Mouse (Mus musculus) retina, postnatal 1 day (tissue): ENCODE data around the gene Lrrc7.
"Not testable (repeated sequence)": the region's sequence is repeated elsewhere in the genome, so short reads cannot be mapped to it uniquely, and the experiment has no call there.

Experiments used
- DNase-seq: peaks from one replicate; pipeline ENCODE4 v3.0.0-alpha.2; 2012

The Lrrc7 gene

GRCm38 (mm10) chr3:158164452-158164851, 397.6 kb downstream of the Lrrc7 start:
- no peak for DNase-seq

DNA sequence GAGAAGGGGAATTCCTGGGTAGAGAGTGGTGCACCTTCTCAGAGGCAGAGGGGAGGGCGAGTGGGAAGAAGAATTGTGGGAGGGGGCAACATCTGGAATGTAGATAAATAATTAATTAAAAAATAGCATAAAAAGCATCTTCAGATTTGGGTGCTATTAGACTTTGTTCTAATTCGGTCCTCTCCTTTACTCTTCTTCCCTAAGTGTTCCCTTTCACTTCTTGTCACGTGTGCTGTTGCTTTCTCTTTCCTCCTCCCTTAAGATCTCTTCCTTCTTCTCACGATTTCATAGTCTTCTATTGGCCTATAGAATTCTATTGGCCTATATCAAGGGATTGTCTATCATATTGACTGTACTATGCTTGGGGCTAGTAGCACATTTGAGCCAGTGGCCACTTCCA, 398.9 kb downstream of the Lrrc7 start:
- no peak for DNase-seq

DNA sequence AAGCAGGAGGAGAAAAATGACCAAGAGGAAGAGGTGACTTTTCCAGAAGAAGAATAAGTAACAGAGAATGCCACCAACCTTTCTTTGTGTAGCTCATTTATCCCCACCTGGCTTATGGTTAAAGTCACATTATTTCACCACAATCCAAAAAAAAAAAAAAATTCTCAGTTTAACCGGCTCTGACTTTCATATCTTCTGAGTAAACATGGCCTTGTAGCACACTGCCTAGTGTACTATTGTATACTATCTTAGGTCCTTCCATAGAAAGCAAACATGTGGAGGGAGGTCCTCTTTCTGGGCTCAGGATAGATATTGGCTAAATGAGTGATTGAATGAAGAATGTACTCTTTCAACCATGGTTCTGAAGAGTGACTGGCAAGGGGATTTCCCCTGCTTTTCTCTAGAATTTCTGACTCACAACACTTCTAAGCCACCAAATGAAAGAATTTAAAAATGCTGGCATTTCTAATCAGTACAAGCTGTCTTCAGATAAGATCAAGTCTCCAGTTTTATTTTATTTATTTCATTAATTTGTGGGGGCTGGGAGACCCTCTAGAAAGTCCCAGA, 400.0 kb downstream of the Lrrc7 start:
- no peak for DNase-seq

GRCm38 (mm10) chr3:158155515-158156286, 406.3 kb downstream of the Lrrc7 start:
- DNase-seq: no peak

DNA sequence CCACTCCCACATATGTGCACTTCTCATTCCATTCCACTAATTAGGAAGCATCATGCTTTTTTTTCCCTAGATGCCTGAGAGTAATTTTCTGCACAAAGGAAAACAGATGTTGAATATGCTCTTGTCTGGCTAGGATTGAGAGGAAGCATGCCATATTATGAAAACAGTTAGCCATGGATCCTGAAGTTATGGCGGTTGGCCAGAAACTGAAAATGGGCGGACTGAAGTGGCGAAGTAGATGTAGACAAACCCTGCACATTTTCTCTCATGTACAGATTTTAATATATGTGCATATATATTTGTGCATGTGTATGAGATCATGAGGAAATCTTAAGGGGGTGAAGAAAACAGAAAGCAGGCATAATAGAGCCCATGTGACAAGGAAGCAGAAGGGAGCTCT, 407.9 kb downstream of the Lrrc7 start:
- no peak for DNase-seq

GRCm38 (mm10) chr3:158148998-158149397, 413.0 kb downstream of the Lrrc7 start:
- DNase-seq: no peak

DNA sequence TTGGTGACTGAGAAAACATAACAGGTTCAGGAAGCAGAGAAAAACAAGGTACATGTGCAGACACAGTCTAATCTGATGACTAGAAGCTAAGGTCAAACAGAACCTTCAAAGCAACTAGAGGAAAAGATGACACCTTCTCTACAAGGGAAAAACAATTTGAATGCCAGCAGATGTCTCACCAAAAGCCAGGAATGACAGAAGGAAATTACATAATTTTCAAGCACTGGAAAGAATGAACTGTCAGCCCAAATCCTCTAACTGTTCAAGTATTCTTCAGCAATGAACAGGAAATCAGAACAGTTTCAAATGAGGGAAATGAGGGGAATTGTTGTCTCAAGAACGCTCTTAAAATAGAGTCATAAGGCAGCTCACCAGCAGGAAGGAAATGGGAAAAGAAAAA, 421.4 kb downstream of the Lrrc7 start:
- no peak for DNase-seq

- DNase-seq: no peak
Measured at GRCm38 (mm10) chr3:158137796-158138195, 424.2 kb downstream of the Lrrc7 start.

DNA sequence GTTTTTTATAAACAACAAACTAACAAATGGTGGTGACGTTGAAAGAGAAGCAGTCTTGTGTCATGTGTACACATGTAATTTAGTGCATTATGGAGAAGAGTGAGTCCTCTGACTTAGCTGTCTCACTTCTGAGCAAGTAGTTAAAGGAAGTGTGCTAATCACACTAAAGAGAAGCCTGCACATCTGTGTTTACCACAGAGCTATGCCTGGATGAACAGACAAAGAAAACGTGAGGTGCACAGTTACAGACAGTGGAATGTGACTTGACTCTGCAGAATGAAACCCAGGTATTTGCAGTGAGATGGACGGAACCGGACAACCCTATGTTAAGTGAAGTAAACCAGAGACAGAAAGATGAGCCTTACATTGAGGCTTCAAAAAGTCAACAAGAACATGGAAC, 430.3 kb downstream of the Lrrc7 start:
- DNase-seq: no peak

DNA sequence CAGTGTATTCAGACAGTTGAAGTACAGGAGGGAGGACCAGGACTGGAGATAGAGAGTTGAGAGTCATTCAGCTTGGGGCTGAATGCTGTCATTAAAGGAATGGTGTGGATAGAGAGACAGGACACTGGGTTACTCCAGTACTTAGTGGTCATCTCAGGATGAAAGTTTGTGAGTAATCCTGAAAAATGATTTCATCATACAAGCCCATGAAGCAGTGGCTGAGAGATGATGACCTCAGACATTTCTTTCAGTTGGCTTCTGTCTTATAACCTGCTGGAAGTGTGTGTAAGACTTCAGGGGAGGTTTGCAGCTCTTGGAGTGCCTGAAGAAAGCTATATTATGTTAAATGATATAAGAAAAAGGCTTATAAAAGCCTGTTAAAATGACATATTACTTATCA, 430.8 kb downstream of the Lrrc7 start:
- DNase-seq: no peak

DNA sequence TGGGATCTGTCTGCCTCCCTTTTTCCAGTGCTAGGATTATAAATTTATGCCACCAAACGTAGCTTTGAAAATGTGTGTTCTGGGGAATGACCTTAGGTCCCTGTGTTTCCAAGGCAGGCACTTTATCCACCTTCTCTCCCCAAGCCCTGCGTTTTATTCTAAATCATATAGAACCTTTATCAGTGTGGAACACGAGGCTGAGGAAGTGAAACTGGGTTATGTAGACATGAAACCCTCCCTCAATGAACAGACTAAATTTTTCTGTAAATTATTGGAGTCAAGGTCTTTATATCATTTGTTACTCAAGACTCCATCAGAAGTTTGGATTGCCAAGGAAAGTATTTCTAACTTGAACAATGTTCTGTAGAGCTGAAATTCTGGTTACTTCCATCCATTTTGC, 439.1 kb downstream of the Lrrc7 start:
- no peak for DNase-seq

DNA sequence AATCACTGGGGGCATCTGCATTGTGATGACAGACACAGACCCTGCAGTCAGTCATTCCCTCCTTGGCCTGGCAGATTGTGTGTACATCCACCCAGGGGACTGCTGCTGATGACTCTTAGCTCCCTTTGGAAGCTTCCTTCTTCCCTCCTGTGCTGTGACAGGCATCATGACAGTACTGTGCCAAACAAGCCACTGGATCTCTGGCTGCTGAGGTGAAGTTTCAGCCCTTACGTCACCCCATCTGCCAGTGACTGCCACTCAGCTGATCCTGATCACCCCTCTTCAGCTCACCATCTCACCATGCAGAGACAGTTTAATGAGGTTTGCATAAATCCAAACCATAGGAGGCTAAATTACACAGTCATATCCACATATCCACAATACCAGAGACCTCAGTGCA, 456.8 kb downstream of the Lrrc7 start:
- no peak for DNase-seq

- no peak for DNase-seq
Measured at GRCm38 (mm10) chr3:158103467-158103866, 458.6 kb downstream of the Lrrc7 start.

GRCm38 (mm10) chr3:158102530-158102929, 459.5 kb downstream of the Lrrc7 start:
- DNase-seq: not testable (repeated sequence)

GRCm38 (mm10) chr3:158102043-158102442, 460.0 kb downstream of the Lrrc7 start:
- not testable (repeated sequence) for DNase-seq

DNA sequence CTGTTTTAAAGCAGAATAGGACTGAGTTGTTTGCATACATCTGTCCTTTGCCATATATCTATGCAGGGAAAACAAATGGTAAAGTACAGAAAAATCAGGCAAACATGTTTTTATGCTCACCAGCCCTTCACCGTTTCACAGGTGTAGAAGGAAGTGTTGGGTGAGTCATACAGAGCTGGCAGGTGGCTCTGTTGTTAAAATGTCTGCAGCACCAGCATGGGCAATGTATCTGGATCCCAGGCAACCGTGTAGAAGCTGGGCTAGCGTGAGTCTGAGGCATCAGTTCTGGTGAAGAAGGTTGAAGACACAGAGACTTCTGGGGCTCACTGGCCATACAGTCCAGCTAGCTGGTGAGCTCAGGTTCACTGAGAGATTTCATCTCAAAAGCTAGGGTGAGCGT, 468.1 kb downstream of the Lrrc7 start:
- DNase-seq: no peak

DNA sequence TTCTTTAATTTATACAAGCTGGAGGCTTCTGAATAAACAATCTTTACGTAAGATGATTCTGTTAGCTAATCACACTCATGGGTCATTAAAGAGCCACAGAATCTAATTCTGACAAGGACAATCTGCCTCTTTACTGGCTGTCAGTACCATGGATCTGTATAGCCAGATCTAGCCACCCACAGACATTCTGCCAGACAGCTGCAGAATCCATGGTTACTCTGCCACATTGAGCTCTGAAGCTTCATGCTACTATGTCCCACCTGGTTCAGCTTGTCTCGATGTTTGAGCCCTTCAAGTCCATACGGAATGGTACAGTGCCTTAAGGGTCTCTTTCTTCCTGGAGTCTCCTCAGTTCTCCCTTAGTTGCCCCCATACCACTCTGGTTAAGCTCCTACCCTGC, 470.4 kb downstream of the Lrrc7 start:
- no peak for DNase-seq

DNA sequence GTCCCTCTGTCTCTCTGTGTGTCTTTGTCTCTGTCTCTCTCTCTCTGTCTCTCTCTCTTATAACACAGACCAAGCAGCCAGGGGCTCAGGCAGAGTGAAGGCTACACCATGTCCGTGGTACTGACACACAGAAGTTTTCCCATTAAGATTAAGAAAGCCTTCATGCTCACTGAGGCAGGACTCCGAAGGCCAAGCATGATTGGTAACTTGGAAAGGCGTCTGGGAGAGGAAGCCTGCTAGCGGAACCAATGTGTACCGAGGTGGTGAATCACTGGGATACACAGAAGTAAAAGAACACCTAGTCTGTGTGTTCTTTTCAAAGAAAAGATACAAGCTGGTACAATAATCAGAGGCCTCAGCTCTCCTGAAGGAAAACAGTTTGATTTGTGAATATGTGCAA, 484.2 kb downstream of the Lrrc7 start:
- no peak for DNase-seq

GRCm38 (mm10) chr3:158077380-158077772, 484.6 kb downstream of the Lrrc7 start:
- no peak for DNase-seq

DNA sequence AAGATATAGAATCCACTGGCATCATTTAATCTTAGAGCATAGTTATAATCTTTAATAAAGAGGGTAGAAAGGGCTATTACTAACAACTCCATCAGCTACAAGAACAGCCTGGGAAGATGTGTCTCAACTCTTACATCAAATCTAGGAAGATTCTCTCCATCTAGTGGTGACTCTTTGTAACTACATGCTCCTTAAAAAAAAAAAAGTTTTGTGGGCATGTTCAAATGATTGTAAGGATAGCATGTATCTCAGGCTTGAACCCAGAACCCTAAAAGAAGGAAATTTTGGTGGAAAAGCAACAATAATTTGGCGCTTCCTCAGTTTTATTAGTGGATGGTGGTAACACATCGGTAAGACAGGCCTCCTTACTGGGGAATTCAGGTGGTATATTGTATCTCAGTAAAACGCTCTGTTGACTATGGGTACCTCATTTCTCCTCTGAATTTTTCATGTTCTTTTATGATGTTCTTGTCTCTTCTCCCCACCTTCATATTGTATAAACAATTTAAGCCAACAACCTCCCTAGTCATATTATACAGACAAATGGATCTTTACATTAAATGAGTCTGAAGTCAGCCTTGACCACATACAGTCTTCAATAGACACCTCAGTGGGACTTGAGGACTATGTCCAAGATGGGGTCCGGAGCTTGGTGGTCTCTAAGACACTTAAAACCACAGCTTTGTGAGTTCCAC, 485.2 kb downstream of the Lrrc7 start:
- peak; percentile 70 for DNase-seq

DNA sequence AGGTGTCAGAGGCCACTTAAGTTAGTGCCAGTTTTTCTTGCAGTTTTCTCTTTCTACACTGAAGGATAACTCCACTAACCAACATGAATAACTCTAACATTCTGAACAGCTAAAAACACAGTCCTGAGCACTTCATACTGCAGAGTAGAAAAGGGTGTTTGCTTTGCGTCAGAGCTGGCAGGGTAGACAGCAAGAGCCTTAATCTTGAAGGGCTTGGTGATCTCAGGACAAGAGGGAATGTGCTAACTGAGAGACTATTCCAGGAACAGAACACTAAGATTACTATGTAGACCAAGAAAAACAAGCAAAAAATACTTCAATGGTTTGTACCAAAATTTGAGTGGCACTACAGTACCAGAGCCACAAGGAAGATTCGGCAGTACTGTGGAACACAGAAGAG, 487.0 kb downstream of the Lrrc7 start:
- no peak for DNase-seq

- no peak for DNase-seq
Measured at GRCm38 (mm10) chr3:158068613-158069263, 493.3 kb downstream of the Lrrc7 start.

GRCm38 (mm10) chr3:158067916-158068315, 494.1 kb downstream of the Lrrc7 start:
- no peak for DNase-seq

GRCm38 (mm10) chr3:158065256-158065655, 496.8 kb downstream of the Lrrc7 start:
- DNase-seq: no peak
